Mouse (Mus musculus) lung, postnatal 10 days (tissue): ENCODE data around the gene Dtx4.

Experiments used
- DNase-seq: peaks from one replicate; pipeline ENCODE4 v3.0.0; 2021

The Dtx4 gene

GRCm38 (mm10) chr19:12465530-12466144, 35.6 kb downstream of the Dtx4 start:
- no peak for DNase-seq

DNA sequence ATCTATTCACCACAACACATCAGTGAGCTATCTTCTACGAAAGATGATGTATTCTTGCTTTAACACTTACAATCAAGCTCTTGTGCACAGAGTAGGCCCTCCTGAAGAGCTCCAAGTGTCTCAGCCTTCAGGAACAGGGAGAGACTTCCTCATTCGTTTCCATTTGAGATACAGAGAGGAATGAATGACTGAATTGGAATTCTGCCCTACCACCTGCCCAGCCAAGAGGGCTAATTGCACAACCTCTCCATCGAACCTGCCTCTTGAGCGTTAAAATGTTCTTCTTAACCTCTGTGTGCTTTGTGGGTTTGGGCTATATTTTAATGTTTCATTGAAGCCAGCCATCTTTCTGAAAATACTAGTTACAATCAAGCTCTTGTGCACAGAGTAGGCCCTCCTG, 36.6 kb downstream of the Dtx4 start:
- DNase-seq: no peak

GRCm38 (mm10) chr19:12464127-12464526, 37.1 kb downstream of the Dtx4 start:
- no peak for DNase-seq

GRCm38 (mm10) chr19:12463722-12464035, 37.6 kb downstream of the Dtx4 start:
- DNase-seq: peak; percentile 76

DNA sequence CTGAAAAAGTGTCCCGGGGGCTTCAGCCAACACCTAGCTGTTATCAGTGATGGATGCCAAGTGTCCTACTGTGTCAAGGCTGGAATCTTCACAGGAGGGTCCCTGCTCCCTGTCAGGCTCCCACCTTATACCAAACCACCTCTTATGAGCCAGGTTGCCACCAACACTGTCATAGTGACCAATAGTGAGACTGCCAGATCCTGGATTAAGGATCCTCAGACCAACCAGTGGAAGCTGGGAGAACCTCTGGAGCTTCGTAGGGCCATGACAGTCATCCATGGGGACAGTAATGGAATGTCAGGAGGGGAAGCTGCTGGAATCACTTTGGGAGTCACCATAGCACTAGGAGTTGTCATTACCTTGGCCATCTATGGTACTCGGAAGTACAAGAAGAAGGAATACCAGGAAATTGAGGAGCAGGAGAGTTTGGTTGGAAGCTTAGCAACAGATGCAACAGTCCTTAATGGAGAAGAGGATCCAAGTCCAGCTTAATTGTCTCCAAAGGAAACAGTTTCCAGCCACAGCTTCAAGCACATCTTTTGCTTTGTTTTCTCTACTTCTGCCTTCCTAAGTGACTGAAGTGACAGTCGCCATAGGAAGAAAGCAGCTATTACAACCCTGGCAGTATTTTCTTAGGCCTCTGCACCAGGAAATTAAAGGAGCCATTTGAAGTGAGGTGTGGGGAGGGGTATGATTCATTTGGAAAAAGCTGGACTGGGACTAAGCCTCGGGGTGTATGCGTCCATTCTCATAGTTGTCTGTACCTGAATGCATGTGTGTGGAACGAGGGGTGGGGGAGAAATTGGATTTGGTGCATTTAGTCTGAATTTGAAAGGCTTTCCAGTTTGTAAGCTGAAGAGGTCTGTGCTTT, 38.2 kb downstream of the Dtx4 start:
- no peak for DNase-seq

DNA sequence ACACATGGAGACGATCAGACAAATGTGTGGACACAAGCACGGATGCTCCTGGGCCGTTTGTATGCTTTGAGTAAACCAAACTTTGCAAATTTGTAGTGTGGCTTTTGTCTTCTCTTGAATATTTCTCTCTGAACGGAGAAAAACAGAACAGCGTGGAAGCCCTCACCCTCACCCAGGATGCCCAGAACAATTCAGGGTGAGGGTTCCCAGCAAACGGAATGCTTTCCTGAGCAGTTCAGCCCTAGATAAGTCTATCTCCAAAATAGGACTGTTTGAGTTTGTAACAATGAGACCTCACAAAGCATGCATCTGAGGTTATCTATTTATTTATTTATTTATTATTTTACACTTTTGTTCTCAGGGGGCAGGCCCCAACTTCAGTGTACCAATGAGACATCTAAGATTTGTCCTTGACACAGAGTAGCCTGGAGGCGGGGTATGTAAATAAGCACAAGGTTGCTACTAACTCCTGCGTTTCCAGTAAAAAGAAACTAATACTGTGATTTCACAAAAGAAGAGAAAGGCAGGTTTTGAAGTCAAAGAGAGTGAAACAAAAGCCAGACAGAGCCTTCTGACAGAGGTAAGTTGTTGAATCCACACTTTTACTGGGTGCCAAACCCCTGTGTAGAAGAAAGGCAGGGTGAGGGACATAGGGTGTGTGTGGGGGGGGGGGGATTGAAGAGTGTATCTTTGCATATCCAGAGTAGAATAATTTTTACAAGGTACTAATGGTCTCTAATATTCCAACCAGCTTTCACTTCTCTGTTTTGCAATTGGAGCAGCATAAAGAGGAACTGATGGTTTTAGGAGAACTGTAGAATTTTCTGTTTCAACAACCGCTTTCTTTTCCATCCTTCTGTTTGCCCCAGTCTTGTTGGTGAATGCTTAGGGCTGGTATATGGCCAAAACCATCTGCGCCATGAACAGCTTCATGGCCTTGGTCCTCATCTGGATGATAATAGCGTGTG, 40.7 kb downstream of the Dtx4 start, which contains the start of gene Mpeg1:
Gene Mpeg1, plus strand, starts transcription at position 498 of the 968 bp plus-strand sequence.
- no peak for DNase-seq

DNA sequence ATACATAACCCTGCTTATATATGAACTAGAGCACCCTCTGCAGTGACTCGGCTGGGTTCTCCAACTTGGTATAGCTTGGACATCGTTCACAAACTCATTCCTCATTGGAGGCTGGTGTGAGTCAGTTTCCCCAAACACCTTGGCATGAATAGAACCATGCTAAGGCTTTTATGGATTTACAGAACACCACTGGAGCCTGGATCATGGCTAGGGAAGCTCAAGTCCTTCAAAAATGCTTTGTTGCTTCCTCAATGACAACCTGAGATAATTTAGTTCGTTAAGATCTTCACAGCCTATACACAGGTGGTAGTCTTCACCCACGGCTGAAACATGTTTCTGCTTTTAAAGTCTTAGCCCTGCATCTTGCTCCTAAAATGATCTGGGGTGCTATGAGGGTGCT, 41.7 kb downstream of the Dtx4 start:
- DNase-seq: no peak

- no peak for DNase-seq
Observed at GRCm38 (mm10) chr19:12457401-12458066, 43.7 kb downstream of the Dtx4 start.

DNA sequence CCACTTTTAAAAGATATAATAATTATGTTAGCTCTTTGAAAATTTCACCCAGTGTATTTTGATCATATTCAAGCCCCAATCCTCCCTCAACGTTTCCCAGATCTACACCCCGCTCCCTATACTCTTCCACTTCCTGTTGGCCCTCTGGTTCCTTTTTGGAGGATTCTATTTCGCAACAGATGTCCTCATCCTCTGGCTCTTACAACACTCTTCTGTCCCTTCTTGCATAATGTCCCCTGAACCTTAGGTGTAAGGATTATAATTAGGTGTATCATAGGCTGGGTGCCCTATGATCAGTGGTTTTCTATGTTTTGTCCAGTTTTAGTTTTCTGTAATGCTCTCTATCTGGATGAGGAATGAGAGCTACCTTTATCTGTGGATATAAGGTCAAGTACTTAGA, 56.2 kb downstream of the Dtx4 start:
- DNase-seq: no peak

- no peak for DNase-seq
Observed at GRCm38 (mm10) chr19:12442560-12442959, 58.7 kb downstream of the Dtx4 start.

DNA sequence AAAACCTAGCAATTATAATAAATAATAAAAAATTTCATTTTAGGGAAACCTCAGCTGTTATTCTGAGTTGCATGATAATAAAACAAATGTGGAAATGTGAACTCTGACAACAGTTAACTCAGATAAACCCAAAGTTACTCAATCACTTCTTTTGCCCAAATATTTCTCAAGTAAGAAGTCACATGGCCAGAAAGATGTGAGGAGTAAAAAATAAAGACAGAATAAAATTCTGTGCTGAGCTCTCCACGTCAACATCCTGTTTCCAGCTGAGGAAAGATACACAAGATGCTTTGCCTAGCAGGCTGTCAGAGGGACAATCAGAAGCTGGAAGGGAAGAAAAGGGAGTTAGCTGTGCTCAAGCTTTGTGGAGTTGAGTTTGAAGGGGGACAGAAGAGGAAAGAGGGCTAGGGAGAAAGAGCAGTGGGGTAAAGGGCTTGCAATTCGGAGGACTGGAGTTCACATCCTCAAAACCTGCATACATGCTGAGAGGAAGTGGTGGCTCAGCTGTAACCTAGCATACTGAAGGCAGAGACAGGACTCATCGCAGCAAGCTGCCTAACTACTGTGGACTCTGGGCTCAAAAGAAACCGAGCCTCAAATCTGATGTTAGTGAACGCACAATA, 61.0 kb downstream of the Dtx4 start:
- peak; percentile 4 for DNase-seq

DNA sequence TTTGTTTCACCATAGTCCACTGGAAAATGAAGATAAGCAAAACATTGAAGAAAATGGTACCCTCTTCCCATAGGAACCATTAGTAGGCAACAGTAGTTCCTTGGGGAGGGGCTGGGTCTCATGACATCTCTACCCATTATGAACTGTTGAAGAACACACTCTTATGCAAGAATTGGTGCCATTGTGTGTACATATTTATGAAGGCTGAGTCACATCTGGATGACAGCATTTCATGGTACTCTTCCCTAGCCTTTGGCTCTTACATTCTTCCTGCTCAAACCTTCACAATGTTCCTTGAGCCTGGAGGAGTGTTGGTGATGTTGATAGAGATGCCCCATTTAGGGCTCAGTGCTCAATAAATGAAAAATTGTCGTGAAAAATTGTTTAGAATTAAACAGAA, 61.7 kb downstream of the Dtx4 start:
- DNase-seq: no peak

DNA sequence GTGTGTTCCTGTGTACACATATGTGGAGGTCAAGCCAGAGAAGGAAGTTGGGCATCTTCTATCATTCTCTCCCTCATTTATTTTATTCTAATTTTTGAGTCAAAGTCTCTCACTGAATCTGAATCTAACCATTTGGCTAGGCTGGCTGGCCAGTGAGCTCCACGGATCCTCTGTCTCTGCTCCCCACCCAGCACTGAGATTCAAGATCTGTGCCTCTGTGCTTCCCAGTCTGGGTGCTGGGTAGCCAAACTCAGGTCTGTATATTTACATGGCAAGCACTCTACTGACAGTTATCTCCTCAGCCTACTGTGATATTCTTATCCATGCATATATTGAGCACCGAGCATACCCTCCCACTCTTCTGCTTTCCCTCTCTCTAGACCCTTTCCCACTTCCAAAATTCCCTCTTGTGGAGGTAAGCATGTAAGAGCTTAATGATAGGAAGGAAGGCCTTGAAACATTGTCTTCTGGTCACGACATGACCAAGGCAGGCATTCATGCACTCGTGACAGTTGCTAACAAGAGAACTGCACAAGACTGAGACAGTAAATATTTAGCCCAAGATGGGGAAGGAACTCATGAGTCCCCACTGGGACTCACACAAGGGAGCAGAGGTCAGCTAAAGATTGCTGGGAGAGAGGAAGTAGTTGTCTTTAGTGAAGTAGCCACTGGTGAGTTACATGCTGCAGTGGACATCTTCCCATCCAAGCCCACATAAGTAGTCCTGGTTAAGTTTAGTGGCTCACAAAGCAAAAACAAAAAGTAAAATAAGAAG, 65.3 kb downstream of the Dtx4 start:
- no peak for DNase-seq

DNA sequence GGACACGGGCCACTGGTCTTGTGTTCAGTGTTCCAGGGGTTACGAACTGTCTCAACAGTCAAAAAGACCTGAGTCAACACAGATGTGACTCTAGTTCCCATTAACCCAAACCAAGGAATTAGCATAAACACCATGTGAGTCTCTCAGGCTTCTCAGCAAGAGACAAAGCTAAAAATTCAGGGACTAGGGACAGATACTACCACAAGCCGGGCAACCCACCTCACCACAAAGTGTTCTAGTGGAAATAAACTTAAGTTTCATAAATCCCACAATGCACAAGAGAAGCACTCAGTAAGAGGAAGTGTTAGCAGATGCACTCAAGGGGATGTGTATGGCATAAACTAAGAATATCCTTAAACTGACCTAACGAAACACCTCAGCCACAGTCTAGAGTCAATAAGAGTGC, 66.2 kb downstream of the Dtx4 start:
- no peak for DNase-seq

DNA sequence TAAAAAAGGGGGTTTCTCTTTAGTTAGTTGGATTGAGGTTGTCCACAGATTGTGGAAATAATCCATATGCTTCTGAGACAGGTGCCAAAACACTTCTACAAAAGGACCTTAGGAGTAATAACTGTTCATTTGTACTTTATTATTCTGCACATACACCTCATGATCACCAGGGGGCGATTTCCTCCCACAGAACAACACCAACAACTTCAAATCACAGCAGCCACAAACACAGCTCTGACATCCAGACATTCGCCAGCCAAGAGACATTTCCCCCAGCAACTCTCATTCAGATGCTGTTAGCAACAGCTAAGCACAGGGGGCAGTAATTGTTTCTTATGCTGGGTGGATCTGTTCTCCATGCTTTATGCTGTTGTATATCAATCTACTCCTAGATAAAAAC, 68.2 kb downstream of the Dtx4 start:
- peak; percentile 74 for DNase-seq

- no peak for DNase-seq
Observed at GRCm38 (mm10) chr19:12427605-12428004, 73.6 kb downstream of the Dtx4 start, which contains the start of gene Pfpl. Gene Pfpl (plus strand): TSS chr19:12427905.

DNA sequence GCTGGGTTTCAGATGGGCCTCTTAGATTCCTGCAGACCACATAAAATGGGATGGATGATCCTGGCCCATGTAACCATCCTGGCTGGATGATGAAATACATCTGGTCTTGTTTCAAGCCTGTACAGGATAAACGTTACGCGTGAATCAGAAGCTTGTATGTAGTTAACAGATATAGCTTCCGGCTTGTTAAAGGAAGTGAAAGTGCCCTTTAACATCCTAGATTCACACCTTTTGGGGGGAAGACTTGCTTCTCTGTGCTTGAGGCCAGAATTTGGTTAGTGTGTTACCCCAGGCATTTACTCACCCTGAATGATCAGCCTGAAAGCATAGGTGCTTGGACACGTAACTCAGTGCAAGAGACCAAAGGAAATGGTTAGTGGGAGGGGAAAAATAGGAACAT, 74.2 kb downstream of the Dtx4 start:
- DNase-seq: no peak

DNA sequence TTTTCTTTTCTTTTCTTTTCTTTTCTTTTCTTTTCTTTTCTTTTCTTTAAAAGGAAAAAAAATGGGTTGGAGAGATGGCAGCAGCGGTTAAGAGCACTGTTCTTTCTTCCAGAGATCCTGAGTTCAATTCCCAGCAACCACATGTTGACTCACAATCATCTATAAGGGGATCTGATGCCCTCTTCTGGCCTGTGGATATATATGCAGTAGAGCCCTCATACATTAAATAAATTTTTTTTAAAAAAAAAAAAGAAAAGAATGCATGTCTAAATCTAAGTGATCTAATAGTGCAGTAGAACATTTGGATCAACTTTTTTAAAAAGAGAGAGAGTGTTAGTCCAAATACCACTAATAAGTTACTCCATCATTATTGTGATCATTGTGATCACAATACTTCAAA, 79.6 kb downstream of the Dtx4 start:
- DNase-seq: no peak

- no peak for DNase-seq
Observed at GRCm38 (mm10) chr19:12420555-12420954, 80.7 kb downstream of the Dtx4 start.

DNA sequence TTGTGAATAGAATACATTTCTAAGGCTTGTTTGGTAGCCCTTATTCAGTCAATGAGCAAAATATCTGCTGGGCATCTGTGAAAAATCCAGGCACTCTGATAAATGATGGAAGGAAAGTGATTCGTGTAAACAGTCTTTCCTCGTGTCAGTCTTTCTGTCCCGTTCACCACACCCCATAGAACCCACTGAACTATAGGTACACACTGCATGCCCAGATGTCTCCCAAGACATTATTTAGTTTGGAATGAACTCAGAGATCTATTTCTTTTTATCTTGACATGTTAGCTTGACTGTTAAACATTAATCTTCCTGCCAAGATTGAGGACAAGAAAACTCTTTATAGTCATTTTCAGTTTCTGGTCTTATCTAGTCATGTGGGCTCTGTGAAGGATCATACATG, 82.9 kb downstream of the Dtx4 start:
- DNase-seq: no peak

DNA sequence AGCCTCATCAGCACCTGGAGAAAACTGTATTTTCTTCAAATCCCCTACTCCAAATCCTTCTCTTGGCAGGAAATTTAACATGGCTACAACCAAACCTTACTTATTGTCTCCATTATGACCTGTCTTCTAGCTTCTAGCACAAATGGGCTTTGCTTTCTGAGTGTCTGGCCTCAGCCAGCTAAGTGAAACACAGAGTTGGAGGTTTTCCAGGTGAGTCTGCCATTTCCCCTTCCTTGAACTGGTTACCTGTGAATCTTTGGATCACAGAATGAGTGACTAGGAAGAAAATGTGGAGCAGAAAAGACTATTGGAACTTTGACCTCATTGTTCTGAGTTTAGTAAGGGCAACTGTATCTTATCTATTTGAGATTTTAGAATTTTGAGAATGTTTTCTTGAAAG, 83.9 kb downstream of the Dtx4 start, which contains the start of gene Olfr1441:
Gene Olfr1441, plus strand, starts transcription at position 73 of the 400 bp plus-strand sequence.
- DNase-seq: no peak
